Mouse (Mus musculus): ENCODE measurements around the gene Aknad1. TPM values are rescaled to one million over a fixed set of nuclear protein-coding genes. Genes with fewer than 3 reads are reported as not detected.

Aknad1 gene
- not detected in 2 replicates for polyA plus RNA-seq (2016; fragmentation: Nextera tagmentation; extraction: Ambion mirVana)

DNA sequence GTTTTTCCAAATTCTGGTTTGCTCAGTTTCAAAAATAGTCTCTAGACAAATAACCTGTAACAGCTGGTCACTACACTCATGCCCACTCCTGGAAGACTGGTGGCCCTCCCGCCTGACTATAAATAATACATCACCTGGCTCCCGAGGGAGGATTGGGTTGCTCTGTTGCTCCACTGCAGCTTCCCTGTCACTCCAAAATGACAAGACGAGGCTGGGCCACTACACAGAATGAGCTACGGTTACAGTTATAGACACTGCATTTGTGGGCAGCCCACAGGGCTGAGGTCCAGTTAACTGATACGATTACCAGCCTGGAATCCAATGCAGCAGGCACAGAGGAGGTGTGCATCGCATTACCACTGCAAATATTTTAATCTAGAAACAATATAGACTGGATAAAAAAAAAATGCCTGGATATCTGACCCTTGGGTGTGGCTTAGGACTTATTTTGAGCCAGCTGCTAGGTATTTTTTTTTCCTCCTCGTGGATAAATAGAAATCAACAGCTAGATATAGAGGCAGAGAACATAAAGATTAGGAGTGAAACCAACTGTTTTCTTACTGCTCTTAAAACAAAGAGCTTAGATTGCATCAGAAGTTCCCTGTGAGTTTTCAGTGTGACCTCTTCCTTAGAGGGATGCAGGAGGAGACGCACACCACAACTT is at the start of gene Aknad1:
Aknad1 (plus strand) TSS at position 614 of the 664 bp plus-strand sequence.
- Histone ChIP-seq H3K36me3 (no peaks in the 10 kb centered on the region), H3K4me3 (no peak within 1 kb of the TSS), H3K4me1 (replicated peaks) (no peaks in the 10 kb centered on the region), H3K9me3 (replicated peaks) (no peaks in the 10 kb centered on the region), H3K27me3 (replicated peaks) (0 out of 2 replicates have a peak, but pooled peaks cover 5% of the 10 kb centered on the region), H3K4me2 (no peak within 1 kb of the TSS), H3K9ac (no peak within 1 kb of the TSS), H3K27ac (ENCODE audit: poor library complexity, severe bottlenecking) (no peak within 1 kb of the TSS)
- 59% methylated on average over 8 of the region's 8 CpGs for WGBS
- ATAC-seq (ENCODE audit: insufficient number of reproducible peaks, low FRiP score): no peak

GRCm38 (mm10) chr3:108689979-108690378 is 49.5 kb upstream of the Aknad1 start:
- Histone ChIP-seq H3K36me3 (peaks cover 57% of the 10 kb centered on the region), H3K9me3 (replicated peaks) (no peaks in the 10 kb centered on the region), H3K4me3 (no peak overlapping the region), H3K9ac (no peak overlapping the region), H3K27me3 (replicated peaks) (no peaks in the 10 kb centered on the region), H3K4me1 (replicated peaks) (no peaks in the 10 kb centered on the region), H3K27ac (ENCODE audit: poor library complexity, severe bottlenecking) (no peak overlapping the region), H3K4me2 (no peak overlapping the region)
- ATAC-seq (ENCODE audit: insufficient number of reproducible peaks, low FRiP score): no peak
- 86% methylated on average over 4 of the region's 4 CpGs for WGBS

GRCm38 (mm10) chr3:108694321-108694720 is 45.1 kb upstream of the Aknad1 start:
- Histone ChIP-seq H3K9me3 (replicated peaks) (no peaks in the 10 kb centered on the region), H3K4me1 (replicated peaks) (no peaks in the 10 kb centered on the region), H3K27ac (ENCODE audit: poor library complexity, severe bottlenecking) (no peak overlapping the region), H3K9ac (no peak overlapping the region), H3K4me3 (no peak overlapping the region), H3K27me3 (replicated peaks) (no peaks in the 10 kb centered on the region), H3K4me2 (no peak overlapping the region), H3K36me3 (peaks cover 56% of the 10 kb centered on the region)
- whole genome bisulfite sequencing: 71% methylated on average over 9 of the region's 9 CpGs
- ATAC-seq (ENCODE audit: insufficient number of reproducible peaks, low FRiP score): no peak

DNA sequence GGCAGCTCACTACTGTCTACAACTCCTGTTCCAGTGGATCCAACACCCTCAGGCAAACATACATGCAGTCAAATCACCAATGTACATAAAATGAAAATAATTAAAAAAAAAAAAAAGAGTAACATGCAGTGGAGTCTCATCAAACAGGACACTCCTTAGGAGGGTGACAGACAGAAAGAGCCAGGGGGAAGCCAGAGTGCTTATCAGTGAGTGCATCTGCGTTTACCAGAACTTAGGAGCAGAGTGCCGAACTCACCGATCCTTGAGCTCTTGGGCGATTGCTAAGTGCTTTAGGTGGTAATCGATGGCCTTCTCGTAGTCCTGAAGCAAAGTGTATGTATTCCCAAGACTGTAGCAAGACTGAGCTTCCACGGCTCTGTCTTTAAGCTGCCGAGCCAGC is 40.8 kb upstream of the Aknad1 start:
- Histone ChIP-seq H3K27me3 (replicated peaks) (no peaks in the 10 kb centered on the region), H3K9ac (no peak overlapping the region), H3K4me3 (no peak overlapping the region), H3K4me1 (replicated peaks) (no peaks in the 10 kb centered on the region), H3K9me3 (replicated peaks) (no peaks in the 10 kb centered on the region), H3K27ac (ENCODE audit: poor library complexity, severe bottlenecking) (no peak overlapping the region), H3K4me2 (no peak overlapping the region), H3K36me3 (peaks cover 70% of the 10 kb centered on the region)
- WGBS: 85% methylated on average over 8 of the region's 8 CpGs
- no peak for ATAC-seq (ENCODE audit: insufficient number of reproducible peaks, low FRiP score)

GRCm38 (mm10) chr3:108699786-108700185 is 39.7 kb upstream of the Aknad1 start:
- Histone ChIP-seq H3K36me3 (peaks cover 62% of the 10 kb centered on the region), H3K27ac (ENCODE audit: poor library complexity, severe bottlenecking) (no peak overlapping the region), H3K9ac (no peak overlapping the region), H3K27me3 (replicated peaks) (no peaks in the 10 kb centered on the region), H3K4me1 (replicated peaks) (no peaks in the 10 kb centered on the region), H3K4me3 (no peak overlapping the region), H3K4me2 (no peak overlapping the region), H3K9me3 (replicated peaks) (no peaks in the 10 kb centered on the region)
- ATAC-seq (ENCODE audit: insufficient number of reproducible peaks, low FRiP score): no peak
- whole genome bisulfite sequencing: 90% methylated on average over 4 of the region's 4 CpGs

DNA sequence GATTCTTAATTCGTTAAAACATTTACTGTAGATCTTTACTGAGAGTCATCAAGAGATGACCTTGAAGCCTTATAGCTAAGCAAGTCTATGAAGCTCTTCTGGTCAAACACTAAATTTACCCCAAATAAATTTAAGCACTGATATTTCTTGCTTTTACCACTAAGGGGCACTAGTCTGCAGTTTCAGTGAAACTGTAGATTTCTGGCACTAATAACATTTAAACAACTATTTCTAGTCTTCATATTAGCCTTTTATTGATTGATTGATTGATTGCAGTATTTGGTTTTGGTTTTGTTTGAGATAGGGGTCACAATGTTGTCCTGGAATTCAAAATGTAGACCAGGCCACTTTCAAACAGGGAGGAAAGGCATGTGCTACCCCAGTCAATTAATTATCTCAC is 38.2 kb upstream of the Aknad1 start:
- Histone ChIP-seq H3K4me3 (no peak overlapping the region), H3K27me3 (replicated peaks) (no peaks in the 10 kb centered on the region), H3K9ac (no peak overlapping the region), H3K36me3 (peaks cover 55% of the 10 kb centered on the region), H3K4me1 (replicated peaks) (no peaks in the 10 kb centered on the region), H3K27ac (ENCODE audit: poor library complexity, severe bottlenecking) (no peak overlapping the region), H3K4me2 (no peak overlapping the region), H3K9me3 (replicated peaks) (no peaks in the 10 kb centered on the region)
- 68% methylated on average over 1 of the region's 1 CpGs for WGBS
- ATAC-seq (ENCODE audit: insufficient number of reproducible peaks, low FRiP score): no peak

- no peak overlapping the region for H3K27ac ChIP-seq (ENCODE audit: poor library complexity, severe bottlenecking)
- no peaks in the 10 kb centered on the region for H3K9me3 ChIP-seq (replicated peaks)
- 96% methylated on average over 8 of the region's 8 CpGs for WGBS
- H3K9ac ChIP-seq: no peak overlapping the region
- H3K4me1 ChIP-seq (replicated peaks): no peaks in the 10 kb centered on the region
- no peak for ATAC-seq (ENCODE audit: insufficient number of reproducible peaks, low FRiP score)
- H3K36me3 ChIP-seq: peaks cover 43% of the 10 kb centered on the region
- no peak overlapping the region for H3K4me2 ChIP-seq
- no peaks in the 10 kb centered on the region for H3K27me3 ChIP-seq (replicated peaks)
- no peak overlapping the region for H3K4me3 ChIP-seq
These were observed 36.7 kb upstream of the Aknad1 start for GRCm38 (mm10) chr3:108702789-108703188.

DNA sequence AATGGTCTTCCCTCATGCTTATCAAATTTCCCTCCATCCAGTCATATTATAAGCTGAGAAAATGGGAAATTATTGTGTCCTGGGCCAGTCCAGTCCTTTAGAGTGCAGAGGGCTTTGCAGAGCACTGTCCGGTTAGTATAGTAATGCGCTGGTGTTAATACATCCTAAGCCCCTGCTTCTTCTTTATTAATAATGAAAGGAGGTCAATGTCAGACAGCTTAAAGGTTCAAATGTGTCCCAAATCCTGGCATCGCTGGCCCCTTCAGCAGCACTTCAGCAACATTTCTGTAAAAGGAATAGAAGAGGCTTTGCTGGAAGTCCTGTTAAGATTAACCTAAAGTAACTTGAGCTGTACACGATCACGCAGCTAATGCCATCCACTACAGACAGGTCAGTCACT is 28.2 kb upstream of the Aknad1 start:
- no peak overlapping the region for H3K4me3 ChIP-seq
- WGBS: 91% methylated on average over 5 of the region's 5 CpGs
- H3K4me2 ChIP-seq: no peak overlapping the region
- ATAC-seq (ENCODE audit: insufficient number of reproducible peaks, low FRiP score): no peak
- H3K27ac ChIP-seq (ENCODE audit: poor library complexity, severe bottlenecking): no peak overlapping the region
- H3K27me3 ChIP-seq (replicated peaks): no peaks in the 10 kb centered on the region
- H3K9ac ChIP-seq: no peak overlapping the region
- peaks cover 14% of the 10 kb centered on the region for H3K4me1 ChIP-seq (replicated peaks)
- no peaks in the 10 kb centered on the region for H3K9me3 ChIP-seq (replicated peaks)
- H3K36me3 ChIP-seq: no peaks in the 10 kb centered on the region

DNA sequence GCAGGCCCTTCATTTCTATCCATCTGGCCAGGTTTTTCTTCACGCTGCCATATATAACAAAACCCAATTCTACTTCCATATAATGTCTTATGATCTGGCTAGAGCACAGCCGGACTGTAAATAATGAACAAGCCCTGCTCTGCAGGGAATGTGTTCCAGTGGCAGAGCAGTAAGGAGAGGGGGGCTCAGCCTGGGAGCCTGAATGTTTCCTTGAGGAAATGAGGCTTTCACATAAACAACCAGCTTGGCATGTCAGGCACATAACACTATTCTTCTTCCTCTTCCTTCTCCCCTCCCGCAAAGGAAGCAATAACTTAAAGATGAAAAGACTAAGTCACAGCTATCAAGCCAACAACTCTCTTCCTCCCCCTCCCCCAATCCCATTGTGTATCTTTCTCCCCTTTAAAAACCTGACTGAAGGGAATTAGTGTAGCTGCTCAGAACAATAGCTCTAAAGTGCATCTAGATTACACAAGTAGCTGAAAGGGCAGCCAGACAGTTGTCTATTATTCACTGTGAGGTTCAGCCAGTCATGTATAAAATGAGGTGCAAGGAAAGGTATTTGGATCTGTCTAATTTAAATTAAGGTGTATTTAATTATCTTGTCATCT is 26.3 kb upstream of the Aknad1 start:
- ATAC-seq (ENCODE audit: insufficient number of reproducible peaks, low FRiP score): no peak
- H3K27ac ChIP-seq (ENCODE audit: poor library complexity, severe bottlenecking): no peak overlapping the region
- no peaks in the 10 kb centered on the region for H3K27me3 ChIP-seq (replicated peaks)
- WGBS: 49% methylated on average over 3 of the region's 3 CpGs
- H3K4me1 ChIP-seq (replicated peaks): peaks cover 14% of the 10 kb centered on the region
- no peaks in the 10 kb centered on the region for H3K36me3 ChIP-seq
- no peak overlapping the region for H3K4me2 ChIP-seq
- H3K4me3 ChIP-seq: no peak overlapping the region
- H3K9ac ChIP-seq: 0 out of 2 replicates have a peak overlapping the region, but pooled peaks have one; percentile 35
- no peaks in the 10 kb centered on the region for H3K9me3 ChIP-seq (replicated peaks)

DNA sequence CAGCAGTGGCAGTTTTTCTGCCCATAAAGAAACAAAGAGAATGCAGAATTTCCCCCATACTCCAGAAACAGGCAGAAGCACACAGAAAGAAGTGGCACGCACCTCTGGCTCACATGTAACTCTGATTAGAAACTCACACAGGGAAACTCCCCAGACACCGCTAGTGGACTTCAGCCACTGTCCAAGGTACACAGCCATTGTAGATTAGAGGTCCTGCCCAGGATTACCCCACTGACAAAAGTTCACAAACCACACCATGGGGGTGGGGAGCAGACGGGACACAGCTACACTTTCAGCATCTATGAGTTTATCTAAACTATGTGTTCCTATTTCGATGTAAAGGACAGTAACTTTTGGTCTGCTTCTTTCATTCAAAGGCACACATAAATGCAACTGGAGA is 24.6 kb upstream of the Aknad1 start:
- 78% methylated on average over 4 of the region's 4 CpGs for WGBS
- Histone ChIP-seq H3K27ac (ENCODE audit: poor library complexity, severe bottlenecking) (no peak overlapping the region), H3K4me2 (no peak overlapping the region), H3K36me3 (no peaks in the 10 kb centered on the region), H3K27me3 (replicated peaks) (no peaks in the 10 kb centered on the region), H3K9ac (no peak overlapping the region), H3K9me3 (replicated peaks) (no peaks in the 10 kb centered on the region), H3K4me1 (replicated peaks) (peaks cover 9% of the 10 kb centered on the region), H3K4me3 (no peak overlapping the region)
- ATAC-seq (ENCODE audit: insufficient number of reproducible peaks, low FRiP score): no peak

DNA sequence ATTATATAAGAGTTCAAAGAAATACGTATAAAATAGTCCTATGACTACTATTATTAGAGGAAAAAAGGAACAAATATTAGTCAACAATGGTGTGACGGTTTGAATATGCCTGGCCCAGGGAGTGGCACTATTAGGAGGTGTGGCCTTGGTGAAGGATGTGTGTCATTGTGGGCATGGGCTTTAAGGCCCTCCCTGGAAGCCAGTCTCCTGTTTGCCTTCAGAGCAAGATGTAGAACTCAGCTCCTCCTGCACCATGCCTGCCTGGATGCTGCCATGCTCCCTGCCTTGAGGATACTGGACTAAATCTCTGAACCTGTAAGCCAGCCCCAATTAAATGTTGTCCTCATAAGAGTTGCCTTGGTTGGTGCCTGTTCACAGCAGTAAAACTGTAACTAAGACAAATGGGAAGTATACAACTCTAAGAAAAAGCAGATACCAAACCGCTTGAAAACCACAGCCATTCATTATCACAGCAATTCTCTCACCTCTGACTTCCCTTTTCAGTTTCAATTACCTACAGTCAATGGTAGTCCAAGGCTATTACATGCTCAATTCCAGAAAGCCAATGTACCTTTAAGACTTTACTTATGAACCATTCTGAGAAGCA is 21.5 kb upstream of the Aknad1 start:
- ATAC-seq (ENCODE audit: insufficient number of reproducible peaks, low FRiP score): no peak
- no peak overlapping the region for H3K27ac ChIP-seq (ENCODE audit: poor library complexity, severe bottlenecking)
- no peak overlapping the region for H3K4me3 ChIP-seq

More for the DNA sequence above, 21.5 kb upstream of the Aknad1 start:
- H3K4me2 ChIP-seq: no peak overlapping the region
- peaks cover 14% of the 10 kb centered on the region for H3K4me1 ChIP-seq (replicated peaks)
- H3K9ac ChIP-seq: no peak overlapping the region
- H3K9me3 ChIP-seq (replicated peaks): no peaks in the 10 kb centered on the region
- H3K27me3 ChIP-seq (replicated peaks): no peaks in the 10 kb centered on the region
- WGBS: 86% methylated on average over 3 of the region's 3 CpGs
- no peaks in the 10 kb centered on the region for H3K36me3 ChIP-seq
